Mouse (Mus musculus) left cerebral cortex, adult 8-10 months (tissue): ENCODE data around the gene Olfr382. TPM values are rescaled to one million over a fixed set of nuclear protein-coding genes. Genes with fewer than 3 reads are reported as not detected.
"Not testable (repeated sequence)": the region's sequence is repeated elsewhere in the genome, so short reads cannot be mapped to it uniquely, and the experiment has no call there.

Experiments
- DNase-seq, 2 experiments: peaks; one replicate each; pipeline ENCODE4 v3.0.0; 2022; ENCODE audit warnings: low spot score in 2 of 2
- total RNA-seq, 4 experiments: library from RNA; stranded (reverse); gene quantifications; 2 replicates each; pipeline ENCODE4 v1.2.4; 2022

The Olfr382 gene
- total RNA-seq, result not detected

DNA sequence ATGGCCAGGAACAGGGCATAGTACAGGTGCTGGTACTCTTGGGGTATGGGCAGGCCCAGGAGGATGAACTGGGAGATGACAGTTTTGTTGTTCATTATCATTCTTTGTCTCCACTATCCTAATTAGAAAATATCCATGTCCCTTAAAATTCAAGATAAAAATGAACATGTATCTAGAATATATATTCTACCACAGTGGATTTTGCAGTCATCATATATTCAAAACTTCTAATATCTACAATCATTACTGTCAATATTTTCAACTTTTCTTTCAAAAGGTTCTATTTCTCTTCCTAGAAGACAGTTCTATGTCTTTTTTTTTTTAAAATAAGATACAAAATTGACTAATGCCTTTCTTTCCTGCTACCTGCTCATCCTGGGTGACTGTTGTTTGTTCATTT is at the start of gene Olfr382:
TSS of gene Olfr382 (minus strand) at position 101 of the 400 bp plus-strand sequence.
- no peak for DNase-seq

DNA sequence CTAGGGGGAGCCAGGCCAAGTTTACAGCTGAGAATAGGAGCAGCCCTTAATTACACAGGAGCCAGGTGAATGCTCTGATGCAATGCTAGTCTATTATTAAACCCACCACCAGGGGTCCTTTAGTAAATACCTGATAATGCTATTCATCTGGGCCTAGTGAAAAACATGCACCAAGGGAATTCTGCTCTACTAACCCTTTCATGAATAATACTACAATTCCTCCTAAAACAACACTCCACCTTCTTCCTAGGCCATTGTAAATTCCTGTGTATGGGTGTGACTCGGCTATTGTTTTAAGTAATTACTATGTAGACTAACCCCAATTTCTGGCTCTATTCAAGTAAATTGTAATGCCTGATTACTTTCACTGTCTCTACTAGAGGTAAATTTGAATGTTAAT is 12.0 kb upstream of the Olfr382 start:
- not testable (repeated sequence) for DNase-seq

GRCm38 (mm10) chr11:73491503-73491902 is 25.5 kb downstream of the Olfr382 start, which contains the start of gene Olfr381:
Gene Olfr381 (minus strand): TSS chr11:73491603.
- no peak for DNase-seq

Other genes with a start within 250 kb of the Olfr382 start
- under 1 TPM; 0.43 to 0.59 (median 0.47) TPM for gene Trpv3, start 249.8 kb downstream of the Olfr382 start, total RNA-seq
- 10 to 100 TPM; 20.9 to 29.6 (median 25.7) TPM for gene Aspa, start 187.6 kb downstream of the Olfr382 start, total RNA-seq
- gene Gm49340, start 187.5 kb downstream of the Olfr382 start, total RNA-seq, result not detected
- not detected for gene Spata22, start 187.5 kb downstream of the Olfr382 start, total RNA-seq
- gene Olfr20, start 166.4 kb downstream of the Olfr382 start, total RNA-seq, result not detected
- gene Olfr376, start 146.0 kb downstream of the Olfr382 start, total RNA-seq, result not detected
- not detected for gene Olfr1, start 117.6 kb downstream of the Olfr382 start, total RNA-seq
- gene Olfr378, start 88.7 kb downstream of the Olfr382 start, total RNA-seq, result not detected
- gene Olfr380, start 59.7 kb downstream of the Olfr382 start, total RNA-seq, result not detected
- not detected for gene Olfr381, start 25.6 kb downstream of the Olfr382 start, total RNA-seq
- not detected for gene Olfr385, start 75.8 kb upstream of the Olfr382 start, total RNA-seq
- not detected for gene Olfr384, start 81.4 kb upstream of the Olfr382 start, total RNA-seq
- not detected for gene Zfp735, start 171.6 kb upstream of the Olfr382 start, total RNA-seq